Mouse (Mus musculus) liver, embryonic 11.5 days (tissue): Measurements from ENCODE around the gene Gm43191. TPM values are rescaled to one million over a fixed set of nuclear protein-coding genes. Genes with fewer than 3 reads are reported as not detected.
A peak's percentile ranks its signal among the peaks of the same experiment; 100 is the strongest.

Experiments
- ATAC-seq: fragments of 200-750 bp; cut with Nextera tagmentation; replicated peaks from 2 replicates; pipeline ENCODE4 v1.8.0; 2017; ENCODE audit warnings: moderate number of reproducible peaks, mild to moderate bottlenecking, moderate TSS enrichment, moderate library complexity; ENCODE audit not compliant: low FRiP score
- DNase-seq: peaks from one replicate; pipeline ENCODE4 v3.0.0-alpha.2; 2017; ENCODE audit warnings: low spot score
- H3K27ac ChIP-seq: fragments of 300-500 bp; sonication (generic); 2 replicates; pipeline ENCODE4 v1.5.1; 2014; ENCODE audit warnings: mild to moderate bottlenecking, low read depth, low read length, control low read depth
- H3K27me3 ChIP-seq: fragments of 300-500 bp; sonication (generic); replicated peaks from 2 replicates; pipeline ENCODE4 v1.6.1; 2014; ENCODE audit warnings: low read length, mixed read lengths; ENCODE audit not compliant: control insufficient read depth, insufficient read depth
- H3K36me3 ChIP-seq: fragments of 300-500 bp; sonication (generic); 2 replicates; pipeline ENCODE4 v1.6.1; 2014; ENCODE audit warnings: mild to moderate bottlenecking, low read length, moderate library complexity, mixed read lengths; ENCODE audit not compliant: control insufficient read depth, insufficient read depth
- H3K4me1 ChIP-seq: fragments of 300-500 bp; sonication (generic); replicated peaks from 2 replicates; pipeline ENCODE4 v1.6.1; 2014; ENCODE audit warnings: low read length, mixed read lengths; ENCODE audit not compliant: control insufficient read depth, insufficient read depth
- H3K4me2 ChIP-seq: fragments of 300-500 bp; sonication (generic); 2 replicates; pipeline ENCODE4 v1.6.1; 2014; ENCODE audit warnings: mild to moderate bottlenecking, control low read depth, moderate library complexity
- H3K4me3 ChIP-seq: fragments of 300-500 bp; sonication (generic); 2 replicates; pipeline ENCODE4 v1.5.1; 2014; ENCODE audit warnings: low read depth, low read length, control low read depth
- H3K9ac ChIP-seq: fragments of 300-500 bp; sonication (generic); 2 replicates; pipeline ENCODE4 v1.6.1; 2014; ENCODE audit warnings: low read depth, low read length, control low read depth
- H3K9me3 ChIP-seq: fragments of 300-500 bp; sonication (generic); 2 replicates; pipeline ENCODE4 v1.6.1; 2016; ENCODE audit warnings: low read length, inconsistent platforms, mixed read lengths; ENCODE audit not compliant: control insufficient read depth
- WGBS: fragments of 180-500 bp; shearing (Covaris S2); extraction: QIAGEN DNeasy Blood & Tissue Kit; methylation state at CpG from one replicate; pipeline ENCODE4 v1.1.7; 2014; 5-methylcytosine and 5-hydroxymethylcytosine counted together
- polyA plus RNA-seq: library from polyadenylated mRNA; unstranded; fragments of >200 nt; fragmentation: Nextera tagmentation; extraction: Ambion mirVana; gene quantifications from 2 replicates; pipeline ENCODE4 v1.2.1, GENCODE M21; 2014

Gm43191 gene
- polyA plus RNA-seq, 1 experiment from 2014 or later, result 0.30 TPM

GRCm38 (mm10) chr3:116622641-116623040 lies 58.4 kb downstream of the Gm43191 start:
- peaks cover 21% of the 10 kb centered on the region for H3K36me3 ChIP-seq
- H3K9ac ChIP-seq, result no peak overlapping the region
- 92% methylated on average over 7 of the region's 7 CpGs for WGBS
- H3K27me3 ChIP-seq, result no peaks in the 10 kb centered on the region
- no peak overlapping the region for H3K27ac ChIP-seq
- DNase-seq (no peak), ATAC-seq (no peak)
- no peak overlapping the region for H3K4me3 ChIP-seq
- H3K9me3 ChIP-seq, result no peaks in the 10 kb centered on the region
- H3K4me1 ChIP-seq, result no peaks in the 10 kb centered on the region
- no peak overlapping the region for H3K4me2 ChIP-seq

- H3K9ac ChIP-seq, result no peak overlapping the region
- DNase-seq (no peak), ATAC-seq (peak; percentile 77)
- no peak overlapping the region for H3K4me2 ChIP-seq
- no peaks in the 10 kb centered on the region for H3K9me3 ChIP-seq
- H3K4me1 ChIP-seq, result no peaks in the 10 kb centered on the region
- 74% methylated on average over 7 of the region's 7 CpGs for WGBS
- peaks cover 21% of the 10 kb centered on the region for H3K36me3 ChIP-seq
- no peaks in the 10 kb centered on the region for H3K27me3 ChIP-seq
- no peak overlapping the region for H3K4me3 ChIP-seq
- H3K27ac ChIP-seq, result no peak overlapping the region
These were observed 60.3 kb downstream of the Gm43191 start for GRCm38 (mm10) chr3:116620636-116621370.

GRCm38 (mm10) chr3:116618855-116619254 lies 62.2 kb downstream of the Gm43191 start:
- Histone ChIP-seq H3K27ac (no peak overlapping the region), H3K4me1 (no peaks in the 10 kb centered on the region), H3K4me3 (no peak overlapping the region), H3K27me3 (no peaks in the 10 kb centered on the region), H3K4me2 (no peak overlapping the region), H3K9ac (no peak overlapping the region), H3K36me3 (peaks cover 26% of the 10 kb centered on the region), H3K9me3 (no peaks in the 10 kb centered on the region)
- DNase-seq, result no peak
- 62% methylated on average over 6 of the region's 6 CpGs for WGBS
- no peak for ATAC-seq

DNA sequence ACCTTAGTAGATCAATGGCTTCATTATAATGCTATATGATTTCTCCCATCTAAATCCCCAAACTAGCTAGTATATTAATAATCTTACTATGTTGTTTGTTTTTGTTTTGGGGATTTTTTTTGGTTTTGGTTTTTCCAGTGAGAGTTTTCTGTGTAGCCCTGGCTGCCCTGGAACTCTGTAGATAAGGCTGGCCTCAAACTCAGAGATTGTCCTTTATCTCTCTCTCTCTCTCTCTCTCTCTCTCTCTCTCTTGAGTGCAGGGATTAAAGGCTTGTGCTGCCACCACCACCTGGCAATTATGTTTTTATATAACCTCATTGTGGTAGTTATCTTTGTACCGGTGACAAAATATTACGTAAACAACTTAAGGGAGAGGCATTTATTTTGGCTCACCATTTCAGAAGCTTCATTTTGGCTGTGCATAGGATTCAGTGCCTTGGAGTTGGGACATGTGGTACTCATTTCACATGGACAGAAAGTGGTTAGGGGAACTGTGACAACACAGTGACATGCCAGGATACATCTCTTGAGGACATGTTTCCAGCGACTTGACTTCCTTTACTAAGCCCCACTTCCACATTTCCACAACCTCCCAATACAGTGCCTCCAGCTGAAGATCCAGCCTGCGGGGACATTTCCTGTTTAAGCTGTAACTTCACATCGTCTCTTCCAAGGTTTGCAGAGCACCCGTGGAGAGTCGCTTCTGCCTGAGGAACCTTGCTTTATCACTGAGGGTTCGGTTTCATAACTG lies 65.6 kb downstream of the Gm43191 start:
- DNase-seq, result no peak
- Histone ChIP-seq H3K4me1 (no peaks in the 10 kb centered on the region), H3K27ac (no peak overlapping the region), H3K9ac (no peak overlapping the region), H3K4me2 (no peak overlapping the region), H3K27me3 (no peaks in the 10 kb centered on the region), H3K9me3 (no peaks in the 10 kb centered on the region), H3K4me3 (no peak overlapping the region), H3K36me3 (peaks cover 19% of the 10 kb centered on the region; the same call in 1 of the 2 replicates)
- WGBS, result 77% methylated on average over 8 of the region's 8 CpGs
- ATAC-seq, result no peak

- no peaks in the 10 kb centered on the region for H3K9me3 ChIP-seq
- 78% methylated on average over 10 of the region's 10 CpGs for WGBS
- H3K36me3 ChIP-seq, result peaks cover 22% of the 10 kb centered on the region; the same call in 1 of the 2 replicates
- H3K4me1 ChIP-seq, result no peaks in the 10 kb centered on the region
- H3K27ac ChIP-seq, result no peak within 1 kb of the TSS
- ATAC-seq (peak; percentile 30), DNase-seq (no peak)
- H3K27me3 ChIP-seq, result no peaks in the 10 kb centered on the region
- H3K9ac ChIP-seq, result no peak within 1 kb of the TSS
- no peak within 1 kb of the TSS for H3K4me2 ChIP-seq
- H3K4me3 ChIP-seq, result no peak within 1 kb of the TSS
These were observed 66.7 kb downstream of the Gm43191 start, which contains the start of gene Trmt13 for GRCm38 (mm10) chr3:116614295-116614892. TSS of gene Trmt13 (minus strand) at chr3:116614587.

DNA sequence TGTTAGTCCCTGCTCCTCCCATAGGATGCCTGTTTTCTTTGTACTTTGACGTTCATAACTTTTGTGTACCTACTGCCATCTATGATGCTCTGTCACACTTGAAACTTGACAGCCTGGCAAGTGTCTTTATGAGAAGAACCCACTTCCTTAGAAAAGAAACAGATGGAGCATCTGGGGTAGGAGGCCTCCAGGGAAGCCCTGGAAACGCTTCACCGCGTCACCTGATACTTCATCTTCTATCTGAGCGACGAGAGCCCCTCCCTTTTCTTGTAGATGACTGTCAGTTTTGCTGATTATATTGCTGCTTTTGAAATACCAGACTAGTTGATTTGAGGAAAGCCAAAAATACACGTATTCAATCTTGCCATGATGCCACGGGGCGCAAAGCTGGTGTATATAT lies 76.5 kb downstream of the Gm43191 start:
- Histone ChIP-seq H3K4me3 (no peak overlapping the region), H3K9me3 (no peaks in the 10 kb centered on the region), H3K4me2 (no peak overlapping the region), H3K36me3 (peaks cover 10% of the 10 kb centered on the region; the same call in 1 of the 2 replicates), H3K27ac (no peak overlapping the region), H3K4me1 (no peaks in the 10 kb centered on the region), H3K27me3 (no peaks in the 10 kb centered on the region), H3K9ac (no peak overlapping the region)
- ATAC-seq (no peak), DNase-seq (no peak)
- WGBS, result 83% methylated on average over 9 of the region's 9 CpGs

- H3K9ac ChIP-seq, result no peak overlapping the region
- no peaks in the 10 kb centered on the region for H3K36me3 ChIP-seq
- H3K27ac ChIP-seq, result no peak overlapping the region
- 88% methylated on average over 5 of the region's 5 CpGs for WGBS
- H3K4me1 ChIP-seq, result no peaks in the 10 kb centered on the region
- no peak overlapping the region for H3K4me3 ChIP-seq
- DNase-seq, result no peak
- no peaks in the 10 kb centered on the region for H3K27me3 ChIP-seq
- H3K4me2 ChIP-seq, result no peak overlapping the region
- H3K9me3 ChIP-seq, result no peaks in the 10 kb centered on the region
- no peak for ATAC-seq
These were observed 79.3 kb downstream of the Gm43191 start for GRCm38 (mm10) chr3:116601781-116602180.

GRCm38 (mm10) chr3:116601005-116601404 lies 80.1 kb downstream of the Gm43191 start:
- Histone ChIP-seq H3K9ac (no peak overlapping the region), H3K4me2 (no peak overlapping the region), H3K27ac (no peak overlapping the region), H3K9me3 (no peaks in the 10 kb centered on the region), H3K4me1 (peaks cover 6% of the 10 kb centered on the region; the same call in 1 of the 2 replicates), H3K4me3 (no peak overlapping the region), H3K36me3 (no peaks in the 10 kb centered on the region), H3K27me3 (no peaks in the 10 kb centered on the region)
- DNase-seq, result no peak
- WGBS, result 70% methylated on average over 5 of the region's 5 CpGs
- ATAC-seq, result no peak
